Mouse (Mus musculus): ENCODE measurements around the gene Eva1b. TPM values are rescaled to one million over a fixed set of nuclear protein-coding genes. Genes with fewer than 3 reads are reported as not detected.

The Eva1b gene
- total and polyA plus RNA-seq, 3 experiments: 9.5 to 19.7 (median 11.9) TPM

- Histone ChIP-seq H3K27ac (no peak overlapping the region), H3K9ac (ENCODE audit: low read depth, low read length) (no peak overlapping the region), H3K4me1 (ENCODE audit: control insufficient read depth, insufficient read depth, low read length) (peaks cover 7% of the 10 kb centered on the region), H3K4me3 (no peak overlapping the region), H3K79me2 (replicated peaks; ENCODE audit: control insufficient read depth, insufficient read depth, low read length) (no peaks in the 10 kb centered on the region), H3K36me3 (ENCODE audit: control insufficient read depth, insufficient read depth, low read length) (no peaks in the 10 kb centered on the region), H3K27me3 (ENCODE audit: control insufficient read depth, insufficient read depth, low read length) (no peaks in the 10 kb centered on the region)
- 62% methylated on average over 8 of the region's 8 CpGs for WGBS
- TF ChIP-seq EP300 (IDR thresholded peaks at IDR 0.05; ENCODE audit: insufficient read depth, low read depth, low read length) (no peak), CTCF (IDR thresholded peaks at IDR 0.05) (no peak), POLR2A (IDR thresholded peaks at IDR 0.05; ENCODE audit: insufficient read depth, low read depth, low read length) (no peak)
- intact Hi-C loops (cut with DNase I): no loop called here
- peak in 1 of 2 experiments; percentile 13 for DNase-seq
Observed at GRCm38 (mm10) chr4:126159455-126159854, 11.9 kb downstream of the Eva1b start.

DNA sequence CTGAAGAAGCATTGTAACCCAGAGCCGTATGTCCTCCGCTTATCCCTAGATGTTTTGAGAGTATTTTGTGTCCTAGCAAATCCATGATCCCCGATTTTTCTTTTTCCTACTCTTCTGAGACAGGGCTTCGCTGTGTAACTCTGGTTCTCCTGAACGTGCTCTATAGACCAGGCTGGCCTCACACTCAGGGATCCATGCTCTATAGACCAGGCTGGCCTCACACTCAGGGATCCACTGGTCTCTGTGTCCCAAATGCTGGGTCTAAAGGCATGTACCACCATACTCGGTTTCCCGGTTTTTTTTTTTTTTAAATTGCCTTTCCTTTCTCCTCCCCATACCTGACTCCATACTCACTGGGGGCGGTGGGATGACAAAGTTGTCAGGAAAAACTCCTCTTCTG lies 13.4 kb downstream of the Eva1b start:
- Histone ChIP-seq H3K9ac (ENCODE audit: low read depth, low read length) (no peak overlapping the region), H3K27ac (no peak overlapping the region), H3K4me1 (ENCODE audit: control insufficient read depth, insufficient read depth, low read length) (peaks cover 3% of the 10 kb centered on the region), H3K4me3 (no peak overlapping the region), H3K27me3 (ENCODE audit: control insufficient read depth, insufficient read depth, low read length) (no peaks in the 10 kb centered on the region), H3K79me2 (replicated peaks; ENCODE audit: control insufficient read depth, insufficient read depth, low read length) (no peaks in the 10 kb centered on the region), H3K36me3 (ENCODE audit: control insufficient read depth, insufficient read depth, low read length) (peaks cover 4% of the 10 kb centered on the region; the same call in 1 of the 2 replicates)
- 93% methylated on average over 8 of the region's 8 CpGs for WGBS
- intact Hi-C loops (cut with DNase I): no loop called here
- no peak for DNase-seq
- no peak for TF ChIP-seq EP300 (IDR thresholded peaks at IDR 0.05; ENCODE audit: insufficient read depth, low read depth, low read length)
- no peak for TF ChIP-seq CTCF (IDR thresholded peaks at IDR 0.05)
- TF ChIP-seq POLR2A (IDR thresholded peaks at IDR 0.05; ENCODE audit: insufficient read depth, low read depth, low read length): no peak

- H3K27me3 ChIP-seq (ENCODE audit: control insufficient read depth, insufficient read depth, low read length): no peaks in the 10 kb centered on the region
Observed at GRCm38 (mm10) chr4:126161456-126161855, 13.9 kb downstream of the Eva1b start.

DNA sequence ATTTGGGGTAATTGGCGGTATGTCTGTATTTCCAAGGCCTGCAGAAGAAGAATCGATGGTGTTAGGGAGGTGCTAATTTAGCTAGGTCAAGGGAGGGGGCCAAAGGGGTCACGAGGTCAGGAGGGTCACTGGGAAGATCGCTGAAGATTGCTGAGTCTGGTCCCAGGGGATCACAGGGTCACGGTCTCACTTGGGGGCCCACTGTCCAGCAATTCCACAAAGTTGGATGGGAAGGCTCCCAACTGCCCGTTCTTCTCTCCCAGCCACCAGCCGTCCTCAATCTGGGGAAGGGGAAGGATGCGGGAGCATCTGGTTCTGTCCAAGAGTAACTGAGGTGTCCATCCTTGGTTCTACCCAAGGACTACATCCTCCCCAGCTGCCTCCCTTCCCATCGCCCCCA lies 14.4 kb downstream of the Eva1b start:
- no peaks in the 10 kb centered on the region for H3K27me3 ChIP-seq (ENCODE audit: control insufficient read depth, insufficient read depth, low read length)
- WGBS: 67% methylated on average over 9 of the region's 9 CpGs
- H3K79me2 ChIP-seq (replicated peaks; ENCODE audit: control insufficient read depth, insufficient read depth, low read length): no peaks in the 10 kb centered on the region
- DNase-seq: no peak
- H3K4me3 ChIP-seq: peak overlapping the region; percentile 68
- peaks cover 13% of the 10 kb centered on the region for H3K36me3 ChIP-seq (ENCODE audit: control insufficient read depth, insufficient read depth, low read length)
- peaks cover 10% of the 10 kb centered on the region for H3K4me1 ChIP-seq (ENCODE audit: control insufficient read depth, insufficient read depth, low read length)
- intact Hi-C loops (cut with DNase I): no loop called here
- H3K9ac ChIP-seq (ENCODE audit: low read depth, low read length): peak overlapping the region; percentile 23
- peak overlapping the region; percentile 91 for H3K27ac ChIP-seq
- TF ChIP-seq CTCF (IDR thresholded peaks at IDR 0.05) (no peak), POLR2A (IDR thresholded peaks at IDR 0.05; ENCODE audit: insufficient read depth, low read depth, low read length) (no peak), EP300 (IDR thresholded peaks at IDR 0.05; ENCODE audit: insufficient read depth, low read depth, low read length) (no peak)

More at GRCm38 (mm10) chr4:126161456-126161855, 13.9 kb downstream of the Eva1b start:
- H3K27ac ChIP-seq: no peak overlapping the region
- TF ChIP-seq EP300 (IDR thresholded peaks at IDR 0.05; ENCODE audit: insufficient read depth, low read depth, low read length) (no peak), CTCF (IDR thresholded peaks at IDR 0.05) (no peak), POLR2A (IDR thresholded peaks at IDR 0.05; ENCODE audit: insufficient read depth, low read depth, low read length) (no peak)
- no peak overlapping the region for H3K4me3 ChIP-seq
- intact Hi-C loops (cut with DNase I): no loop called here
- H3K79me2 ChIP-seq (replicated peaks; ENCODE audit: control insufficient read depth, insufficient read depth, low read length): no peaks in the 10 kb centered on the region
- 89% methylated on average over 6 of the region's 6 CpGs for WGBS
- no peak overlapping the region for H3K9ac ChIP-seq (ENCODE audit: low read depth, low read length)
- peaks cover 7% of the 10 kb centered on the region for H3K4me1 ChIP-seq (ENCODE audit: control insufficient read depth, insufficient read depth, low read length)
- peaks cover 7% of the 10 kb centered on the region for H3K36me3 ChIP-seq (ENCODE audit: control insufficient read depth, insufficient read depth, low read length)
- DNase-seq: peak in 1 of 2 experiments; percentile 17

GRCm38 (mm10) chr4:126162544-126163066 lies 15.1 kb downstream of the Eva1b start:
- Histone ChIP-seq H3K9ac (ENCODE audit: low read depth, low read length) (peak overlapping the region; percentile 92), H3K4me1 (ENCODE audit: control insufficient read depth, insufficient read depth, low read length) (peaks cover 10% of the 10 kb centered on the region), H3K27ac (peak overlapping the region; percentile 91), H3K27me3 (ENCODE audit: control insufficient read depth, insufficient read depth, low read length) (no peaks in the 10 kb centered on the region), H3K36me3 (ENCODE audit: control insufficient read depth, insufficient read depth, low read length) (peaks cover 16% of the 10 kb centered on the region), H3K79me2 (replicated peaks; ENCODE audit: control insufficient read depth, insufficient read depth, low read length) (no peaks in the 10 kb centered on the region), H3K4me3 (peak overlapping the region; percentile 68)
- DNase-seq: peak; percentile 93 to 95
- no peak for TF ChIP-seq CTCF (IDR thresholded peaks at IDR 0.05)
- 0 out of 2 replicates have a peak, but pooled peaks have one; percentile 2 for TF ChIP-seq EP300 (IDR thresholded peaks at IDR 0.05; ENCODE audit: insufficient read depth, low read depth, low read length)
- TF ChIP-seq POLR2A (IDR thresholded peaks at IDR 0.05; ENCODE audit: insufficient read depth, low read depth, low read length): peak; percentile 87
- under 1% methylated on average over 44 of the region's 44 CpGs for WGBS
- intact Hi-C loops (cut with DNase I): no loop called here

- WGBS: 14% methylated on average over 22 of the region's 22 CpGs
Observed at GRCm38 (mm10) chr4:126163067-126163659, 15.6 kb downstream of the Eva1b start, which contains the start of gene Sh3d21. Gene Sh3d21 (minus strand): TSS chr4:126163491.

More at GRCm38 (mm10) chr4:126163067-126163659, 15.6 kb downstream of the Eva1b start, which contains the start of gene Sh3d21:
- H3K27ac ChIP-seq: peak within 1 kb of the TSS; percentile 91
- peak within 1 kb of the TSS; percentile 68 for H3K4me3 ChIP-seq
- DNase-seq: no peak
- intact Hi-C loops (cut with DNase I): no loop called here
- TF ChIP-seq CTCF (IDR thresholded peaks at IDR 0.05) (no peak), POLR2A (IDR thresholded peaks at IDR 0.05; ENCODE audit: insufficient read depth, low read depth, low read length) (no peak), EP300 (IDR thresholded peaks at IDR 0.05; ENCODE audit: insufficient read depth, low read depth, low read length) (no peak)
- H3K27me3 ChIP-seq (ENCODE audit: control insufficient read depth, insufficient read depth, low read length): no peaks in the 10 kb centered on the region
- H3K4me1 ChIP-seq (ENCODE audit: control insufficient read depth, insufficient read depth, low read length): peaks cover 10% of the 10 kb centered on the region
- H3K36me3 ChIP-seq (ENCODE audit: control insufficient read depth, insufficient read depth, low read length): peaks cover 16% of the 10 kb centered on the region
- H3K9ac ChIP-seq (ENCODE audit: low read depth, low read length): peak within 1 kb of the TSS; percentile 92
- no peaks in the 10 kb centered on the region for H3K79me2 ChIP-seq (replicated peaks; ENCODE audit: control insufficient read depth, insufficient read depth, low read length)

Data from heart, adult 2 months (tissue).